Mouse (Mus musculus): ENCODE data around the gene Fezf2. TPM values are rescaled to one million over a fixed set of nuclear protein-coding genes. Genes with fewer than 3 reads are reported as not detected.

Fezf2 gene
- polyA plus RNA-seq (2014; fragmentation: Illumina TruSeq; extraction: RNeasy Lipid Tissue Mini Kit (QIAGEN cat#74804); ENCODE audit: low read depth, low replicate concordance): not detected

DNA sequence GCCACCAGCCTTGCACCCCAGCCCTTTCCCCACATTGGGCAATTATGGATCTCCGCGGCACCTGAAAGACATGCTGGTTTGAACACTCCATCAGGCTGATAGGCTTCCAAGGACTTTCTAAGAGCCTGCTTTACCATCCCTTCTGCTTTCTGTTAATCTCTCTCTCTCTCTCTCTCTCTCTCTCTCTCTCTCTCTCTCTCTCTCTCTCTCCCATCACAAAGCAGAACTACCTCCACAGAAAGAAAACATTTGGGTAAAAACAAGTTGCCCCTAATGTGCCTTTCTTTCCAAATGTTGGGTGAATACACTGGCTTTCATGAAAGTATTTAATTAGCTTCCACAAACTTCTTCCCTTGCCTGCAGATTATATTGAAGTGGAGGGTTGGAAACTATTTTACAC is at the start of gene Fezf2:
Gene Fezf2, minus strand, starts transcription at position 101 of the 400 bp plus-strand sequence.

Other genes with a start within 250 kb of the Fezf2 start
- 0.16 TPM for gene Gm49355, start 64.2 kb downstream of the Fezf2 start, polyA plus RNA-seq (2014; fragmentation: Illumina TruSeq; extraction: RNeasy Lipid Tissue Mini Kit (QIAGEN cat#74804); ENCODE audit: low read depth, low replicate concordance)
- 24.0 TPM for gene 3830406C13Rik, start 64.0 kb downstream of the Fezf2 start, polyA plus RNA-seq (2014; fragmentation: Illumina TruSeq; extraction: RNeasy Lipid Tissue Mini Kit (QIAGEN cat#74804); ENCODE audit: low read depth, low replicate concordance)